Mouse (Mus musculus) right cerebral cortex, postnatal 25 days (tissue): ENCODE measurements around the gene Mcm10.

ENCODE experiments used
- DNase-seq: peaks from one replicate; pipeline ENCODE4 v3.0.0; 2022

Mcm10 gene

GRCm38 (mm10) chr2:5031215-5031614 is 18.6 kb upstream of the Mcm10 start:
- peak; percentile 54 for DNase-seq

DNA sequence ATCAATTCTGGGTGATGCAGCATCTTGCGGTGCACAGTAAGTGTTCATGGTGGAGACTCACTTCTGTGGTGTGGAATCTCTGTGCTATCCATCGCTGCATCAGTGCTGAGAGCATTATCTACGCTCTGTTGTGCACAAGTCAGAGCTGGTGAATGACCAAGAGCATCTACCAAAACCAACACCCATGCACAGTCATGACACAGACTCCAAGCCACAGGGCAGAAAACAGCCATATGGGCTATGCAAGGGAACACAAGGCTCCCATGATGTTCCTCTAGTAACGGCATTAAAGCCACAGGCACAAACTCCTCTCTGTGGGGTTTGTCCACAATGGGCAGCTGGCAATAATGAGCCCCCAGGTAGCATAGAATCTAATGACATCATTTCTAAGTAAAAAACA is 17.2 kb upstream of the Mcm10 start:
- no peak for DNase-seq

GRCm38 (mm10) chr2:5028047-5028446 is 15.5 kb upstream of the Mcm10 start:
- DNase-seq: no peak

GRCm38 (mm10) chr2:5027057-5027456 is 14.5 kb upstream of the Mcm10 start:
- no peak for DNase-seq

GRCm38 (mm10) chr2:5025162-5025733 is 12.7 kb upstream of the Mcm10 start:
- DNase-seq: no peak

DNA sequence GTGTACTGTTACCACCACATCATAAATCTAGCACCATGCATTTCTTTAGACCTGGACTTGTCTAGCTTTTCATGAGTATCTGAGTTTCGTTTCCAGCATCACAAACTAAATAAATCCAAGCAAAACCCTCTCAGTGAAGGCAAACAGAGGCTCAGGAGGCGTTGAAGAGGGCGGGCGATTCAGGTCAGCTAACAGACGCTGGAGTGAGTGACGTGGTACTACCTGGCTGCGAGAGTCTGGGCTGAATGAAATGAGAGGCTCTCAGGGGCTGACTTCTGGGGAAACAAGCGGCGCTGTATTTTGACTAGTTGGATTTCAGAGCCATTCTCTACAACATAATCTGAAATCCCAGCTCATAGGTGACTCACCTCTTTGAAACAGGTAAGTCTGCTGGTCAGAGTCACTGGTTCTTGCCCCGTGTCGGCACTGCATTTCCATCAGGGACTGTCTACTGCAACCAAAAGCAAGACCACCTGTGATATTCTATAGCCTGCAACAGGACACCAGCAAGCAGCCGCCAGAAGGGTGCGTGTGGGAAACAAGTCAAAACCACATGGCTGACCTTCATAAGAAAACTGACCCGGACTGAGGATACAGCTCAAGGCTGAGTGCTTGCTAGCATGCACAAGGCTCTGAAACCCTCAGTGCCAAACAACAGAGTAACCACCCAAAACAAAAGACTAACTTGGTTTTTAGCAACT is 11.3 kb upstream of the Mcm10 start:
- no peak for DNase-seq

- DNase-seq: no peak
These were observed 10.7 kb upstream of the Mcm10 start for GRCm38 (mm10) chr2:5023275-5023674.

DNA sequence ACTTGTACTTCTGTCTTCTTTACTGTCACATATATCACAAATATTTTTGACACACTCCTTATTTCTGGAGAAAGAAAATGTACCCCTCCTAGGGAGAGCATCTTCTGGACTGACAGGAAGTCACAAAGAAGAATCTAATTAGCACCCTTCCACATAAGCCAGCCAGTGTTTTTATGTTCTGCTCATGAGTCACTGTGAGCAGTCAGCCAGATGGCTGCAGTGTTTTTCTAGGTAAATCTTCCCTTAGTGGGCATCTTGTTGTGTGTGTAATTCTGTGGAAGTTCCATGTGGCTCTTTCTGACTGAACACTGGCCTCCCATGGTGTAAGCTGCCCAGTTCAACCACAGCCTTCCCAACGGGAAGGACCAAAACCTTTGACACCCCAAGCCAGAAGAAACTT is 7.1 kb upstream of the Mcm10 start:
- peak; percentile 48 for DNase-seq

DNA sequence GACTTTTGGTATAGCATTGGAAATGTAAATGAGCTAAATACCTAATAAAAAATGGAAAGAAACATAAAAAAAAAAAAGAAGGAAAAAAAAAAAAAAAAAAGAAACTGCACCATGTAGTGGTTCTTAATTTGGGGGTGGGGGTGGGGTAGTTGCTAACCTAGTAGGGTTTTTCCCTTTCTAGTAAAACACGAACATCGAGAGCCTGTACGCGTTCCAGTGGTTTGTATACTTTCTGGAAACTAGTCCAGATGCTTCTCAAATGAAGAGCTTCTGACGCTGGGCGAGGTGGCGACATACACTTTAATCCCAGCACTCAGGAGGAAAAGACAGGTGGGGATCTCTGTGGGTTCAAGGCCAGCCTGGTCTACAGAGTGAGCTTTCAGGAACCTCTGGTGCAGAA is 4.3 kb upstream of the Mcm10 start:
- no peak for DNase-seq

DNA sequence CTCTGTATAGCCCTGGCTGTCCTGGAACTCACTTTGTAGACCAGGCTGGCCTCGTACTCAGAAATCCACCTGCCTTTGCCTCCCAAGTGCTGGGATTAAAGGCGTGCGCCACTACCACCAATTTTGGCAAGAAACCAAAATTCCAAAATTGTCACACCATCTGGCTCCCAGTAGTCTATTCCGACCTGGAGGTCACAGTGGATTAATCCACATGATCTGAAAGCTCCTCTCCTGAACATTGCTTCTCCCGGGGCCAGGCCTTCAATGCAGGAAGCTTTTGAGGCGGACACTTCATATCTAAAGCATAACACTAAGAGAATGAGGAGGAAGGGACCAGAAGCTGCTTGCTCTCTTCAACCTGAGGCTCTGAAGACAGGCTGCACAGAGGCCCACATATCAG is 2.9 kb upstream of the Mcm10 start:
- DNase-seq: no peak

DNA sequence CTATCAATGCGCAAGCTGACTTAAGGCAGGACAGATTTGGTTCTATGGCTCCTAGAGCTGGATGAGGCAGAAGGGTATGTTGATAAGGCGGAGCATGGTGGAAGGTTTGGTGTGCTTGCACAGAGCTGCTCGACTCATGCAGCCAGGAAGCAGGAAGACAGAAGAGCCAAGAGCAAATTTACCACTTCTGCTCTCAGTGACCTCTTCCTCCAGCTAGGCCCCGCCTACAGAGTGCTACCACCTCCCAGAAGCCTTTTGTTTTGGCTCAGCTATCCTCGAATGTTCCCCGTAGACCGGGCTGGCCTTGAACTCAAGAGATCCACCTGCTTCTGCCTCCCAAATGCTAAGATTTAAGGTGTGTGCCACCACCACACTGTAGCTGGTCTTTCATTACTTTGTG is 2.0 kb upstream of the Mcm10 start:
- DNase-seq: no peak

DNA sequence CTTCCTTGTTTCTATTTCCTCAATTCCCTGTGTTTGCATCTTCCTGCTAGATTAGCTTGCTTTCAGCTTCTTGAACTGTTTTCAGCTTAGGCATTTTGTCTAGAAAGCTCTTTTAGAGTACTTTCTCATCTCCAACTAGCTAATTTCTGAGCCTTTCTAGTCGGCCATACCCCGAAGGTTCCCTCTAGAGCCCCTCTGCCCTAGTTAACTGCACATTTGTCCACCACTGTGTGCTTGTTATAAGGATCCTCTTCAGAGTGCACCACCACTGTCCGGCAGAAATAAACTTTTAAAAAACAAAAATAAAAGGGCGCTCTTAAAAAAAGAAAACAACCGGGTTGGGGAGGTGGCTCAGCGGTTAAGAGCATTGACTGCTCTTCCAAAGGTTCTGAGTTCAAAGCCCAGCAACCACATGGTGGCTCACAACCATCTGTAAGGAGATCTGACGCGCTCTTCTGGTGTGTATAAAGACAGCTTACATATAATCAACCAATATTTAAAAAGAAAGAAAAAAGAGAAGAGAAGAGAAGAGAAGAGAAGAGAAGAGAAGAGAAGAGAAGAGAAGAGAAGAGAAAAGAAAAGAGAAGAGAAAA is 597 bp downstream of the Mcm10 start:
- no peak for DNase-seq

- no peak for DNase-seq
These were observed 5.5 kb downstream of the Mcm10 start for GRCm38 (mm10) chr2:5007107-5007506.

- DNase-seq: no peak
These were observed 11.3 kb downstream of the Mcm10 start for GRCm38 (mm10) chr2:5001266-5001665.

GRCm38 (mm10) chr2:4998905-4999304 is 13.7 kb downstream of the Mcm10 start:
- DNase-seq: no peak

DNA sequence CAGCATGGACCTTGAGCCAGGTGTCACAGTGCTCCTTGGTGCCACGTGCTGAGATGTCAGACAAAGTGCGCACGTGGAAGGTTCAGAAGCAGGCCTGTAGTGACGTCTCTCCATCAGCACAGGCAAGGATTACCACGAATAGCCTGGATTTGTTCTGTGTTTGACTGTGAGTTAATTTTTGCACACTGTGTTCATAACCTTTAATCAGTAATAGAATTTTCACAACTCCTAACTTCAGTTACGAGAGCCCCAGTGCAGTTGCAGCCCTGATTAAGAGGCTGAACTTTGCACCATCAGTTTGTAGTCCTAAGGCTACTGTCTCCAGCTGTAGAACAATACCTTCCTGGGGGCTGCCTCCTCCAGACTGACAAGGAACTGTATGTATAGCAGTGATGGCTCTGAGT is 16.2 kb downstream of the Mcm10 start:
- no peak for DNase-seq

GRCm38 (mm10) chr2:4995646-4996045 is 16.9 kb downstream of the Mcm10 start:
- no peak for DNase-seq

GRCm38 (mm10) chr2:4994436-4994835 is 18.2 kb downstream of the Mcm10 start:
- no peak for DNase-seq

DNA sequence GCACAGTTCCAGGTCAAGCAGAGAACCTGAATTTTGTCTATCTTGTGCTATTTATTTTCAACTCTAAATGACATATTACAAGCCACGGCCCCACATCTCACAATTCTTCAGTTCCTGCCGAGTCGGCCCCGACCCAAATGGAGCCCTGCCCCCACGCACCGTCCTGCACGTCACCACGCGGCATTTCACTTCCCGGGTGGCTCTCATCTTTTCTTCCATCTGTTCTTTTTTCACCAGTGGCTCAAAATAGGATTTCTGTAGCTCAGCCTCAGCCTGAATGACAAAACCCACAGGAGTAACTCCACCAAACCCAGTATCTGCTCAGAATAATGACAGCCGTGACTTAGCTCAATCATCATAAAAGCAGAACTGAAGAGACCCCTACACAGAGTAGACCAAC is 19.0 kb downstream of the Mcm10 start:
- peak; percentile 47 for DNase-seq

GRCm38 (mm10) chr2:4988826-4989424 is 23.7 kb downstream of the Mcm10 start:
- no peak for DNase-seq

DNA sequence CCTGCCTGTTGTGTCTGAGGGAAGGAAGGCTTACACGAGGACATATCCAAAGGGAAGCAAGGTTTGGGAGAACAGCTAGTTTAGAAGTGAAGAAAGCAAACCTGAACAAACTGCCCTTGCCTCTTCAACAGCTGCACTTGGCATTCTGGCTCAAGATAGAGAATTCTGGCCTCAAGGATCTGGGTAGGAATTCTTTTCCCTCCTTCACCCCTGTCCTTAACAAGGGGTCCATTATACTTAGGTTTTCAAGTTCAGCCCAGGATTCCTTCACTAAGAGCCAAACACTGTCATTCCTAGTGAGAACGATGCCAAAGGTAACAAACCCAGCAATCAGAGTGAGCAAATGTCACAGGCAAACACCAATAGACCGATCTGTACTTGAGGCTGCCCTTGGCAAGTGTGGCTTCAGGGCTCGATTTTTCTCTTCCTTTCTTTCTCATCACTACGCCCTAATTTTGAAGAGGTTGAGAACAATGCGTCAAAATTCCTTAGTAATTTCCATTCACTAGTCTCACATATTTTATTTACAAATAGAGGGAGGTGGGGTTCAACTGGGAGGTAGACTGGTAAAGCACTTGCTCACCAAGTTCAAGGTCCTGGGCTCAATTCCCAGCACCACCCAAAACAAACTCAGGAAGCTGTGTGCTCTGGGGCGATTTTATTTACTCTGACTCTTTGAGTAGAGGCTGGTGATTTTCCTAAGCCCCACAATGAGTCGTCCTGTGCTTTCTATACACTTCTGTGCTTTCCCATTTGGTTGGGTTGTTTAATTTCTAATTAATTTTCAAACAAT is 25.0 kb downstream of the Mcm10 start:
- DNase-seq: no peak

DNA sequence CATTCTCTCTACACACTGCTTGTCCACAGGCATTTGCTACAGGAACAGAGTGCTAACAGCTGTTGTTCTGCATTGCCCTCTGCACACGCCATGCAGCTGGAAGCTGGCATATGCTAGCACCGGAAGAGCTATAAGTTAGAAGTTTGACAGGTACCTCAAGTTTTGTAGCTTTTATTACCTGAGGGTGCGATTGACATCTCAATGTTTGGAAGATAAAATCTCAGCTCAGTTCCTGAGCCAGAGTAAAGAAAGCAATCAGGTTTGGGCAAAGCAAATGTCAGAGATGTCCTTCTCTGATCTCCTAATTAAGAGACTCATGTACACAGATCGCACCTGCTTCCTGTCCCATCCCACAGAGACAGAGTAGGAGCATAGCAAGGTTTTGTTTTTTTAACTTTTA is 25.8 kb downstream of the Mcm10 start:
- no peak for DNase-seq

DNA sequence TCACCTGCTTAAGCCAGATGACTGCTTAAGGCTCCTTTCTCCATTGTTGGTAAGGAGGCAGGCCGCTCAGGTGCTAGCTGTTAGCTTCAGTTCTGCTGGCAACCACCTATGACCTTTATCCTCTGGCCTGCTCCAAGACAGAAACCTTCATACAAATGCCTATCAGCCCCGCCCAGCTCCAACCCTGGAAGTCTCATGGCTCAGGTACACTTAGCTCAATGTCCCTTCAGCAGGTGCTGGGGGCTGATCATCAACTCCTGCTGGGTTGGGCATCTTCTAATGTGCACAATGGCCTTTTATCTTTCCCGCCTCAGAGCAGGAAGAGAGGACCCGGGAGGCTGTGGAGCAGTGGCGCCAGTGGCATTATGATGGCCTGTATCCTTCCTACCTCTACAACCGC is 27.6 kb downstream of the Mcm10 start:
- DNase-seq: no peak
